Mouse (Mus musculus): ENCODE measurements around the gene Dnaja4. TPM values are rescaled to one million over a fixed set of nuclear protein-coding genes. Genes with fewer than 3 reads are reported as not detected.
A peak's percentile ranks its signal among the peaks of the same experiment; 100 is the strongest.

Gene Dnaja4
- polyA plus RNA-seq (2014; fragmentation: Nextera tagmentation; extraction: Ambion mirVana), result 4.7 and 6.2 TPM in 2 replicates

GRCm38 (mm10) chr9:54698318-54699086 is at the start of gene Dnaja4:
Gene Dnaja4 (plus strand): TSS chr9:54698873.
- no peaks in the 10 kb centered on the region for H3K9me3 ChIP-seq (ENCODE audit: control insufficient read depth, low read depth, low read length)
- WGBS, result 64% methylated on average over 17 of the region's 17 CpGs
- H3K4me3 ChIP-seq (ENCODE audit: low read depth, low read length), result peak within 1 kb of the TSS; percentile 72
- no peak within 1 kb of the TSS for H3K27ac ChIP-seq (ENCODE audit: low read length)
- H3K4me2 ChIP-seq (replicated peaks; ENCODE audit: low read depth, low read length), result peak within 1 kb of the TSS; percentile 91
- H3K27me3 ChIP-seq (ENCODE audit: control insufficient read depth, insufficient read depth, low read length), result no peaks in the 10 kb centered on the region; the same call in 1 of the 2 replicates
- no peaks in the 10 kb centered on the region for H3K36me3 ChIP-seq (ENCODE audit: control insufficient read depth, insufficient read depth, low read length)
- ATAC-seq (ENCODE audit: insufficient number of reproducible peaks, insufficient read depth, low FRiP score, low read depth), result peak; percentile 42; the same call in 1 of the 2 replicates
- H3K4me1 ChIP-seq (ENCODE audit: control insufficient read depth, insufficient read depth, low read length), result peaks cover 5% of the 10 kb centered on the region; the same call in 1 of the 2 replicates
- peak within 1 kb of the TSS; percentile 65 for H3K9ac ChIP-seq (replicated peaks; ENCODE audit: low read depth, low read length)

DNA sequence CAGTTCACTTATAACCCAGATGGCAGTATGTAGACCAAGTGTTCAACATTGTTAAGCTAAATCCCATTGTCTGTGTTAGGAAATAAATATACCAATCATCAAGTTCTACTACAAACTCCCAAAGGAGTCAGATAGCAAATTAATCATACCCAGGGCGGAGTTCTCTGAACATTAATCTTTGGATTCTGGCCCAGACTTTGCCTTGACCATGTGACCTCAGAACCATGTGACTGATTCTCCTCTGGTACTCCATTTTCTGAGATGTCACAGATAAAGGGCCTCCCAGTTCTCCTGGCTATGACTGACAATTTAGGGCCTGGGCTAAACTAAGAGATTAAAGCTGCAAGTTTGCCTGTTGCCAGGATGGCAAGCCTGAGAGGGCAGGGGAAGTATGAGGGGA is 49.3 kb upstream of the Dnaja4 start:
- no peak overlapping the region for H3K9ac ChIP-seq (replicated peaks; ENCODE audit: low read depth, low read length)
- no peak overlapping the region for H3K27ac ChIP-seq (ENCODE audit: low read length)
- H3K4me1 ChIP-seq (ENCODE audit: control insufficient read depth, insufficient read depth, low read length), result no peaks in the 10 kb centered on the region
- H3K9me3 ChIP-seq (ENCODE audit: control insufficient read depth, low read depth, low read length), result no peaks in the 10 kb centered on the region
- no peak overlapping the region for H3K4me3 ChIP-seq (ENCODE audit: low read depth, low read length)
- no peaks in the 10 kb centered on the region for H3K27me3 ChIP-seq (ENCODE audit: control insufficient read depth, insufficient read depth, low read length)
- H3K4me2 ChIP-seq (replicated peaks; ENCODE audit: low read depth, low read length), result no peak overlapping the region
- no peak for ATAC-seq (ENCODE audit: insufficient number of reproducible peaks, insufficient read depth, low FRiP score, low read depth)
- WGBS, result 76% methylated on average over 1 of the region's 1 CpGs
- no peaks in the 10 kb centered on the region for H3K36me3 ChIP-seq (ENCODE audit: control insufficient read depth, insufficient read depth, low read length)

- Histone ChIP-seq H3K27me3 (ENCODE audit: control insufficient read depth, insufficient read depth, low read length) (no peaks in the 10 kb centered on the region), H3K4me2 (replicated peaks; ENCODE audit: low read depth, low read length) (no peak overlapping the region), H3K4me3 (ENCODE audit: low read depth, low read length) (no peak overlapping the region), H3K36me3 (ENCODE audit: control insufficient read depth, insufficient read depth, low read length) (no peaks in the 10 kb centered on the region), H3K4me1 (ENCODE audit: control insufficient read depth, insufficient read depth, low read length) (no peaks in the 10 kb centered on the region), H3K27ac (ENCODE audit: low read length) (no peak overlapping the region), H3K9me3 (ENCODE audit: control insufficient read depth, low read depth, low read length) (no peaks in the 10 kb centered on the region), H3K9ac (replicated peaks; ENCODE audit: low read depth, low read length) (no peak overlapping the region)
- 70% methylated on average over 2 of the region's 2 CpGs for WGBS
- ATAC-seq (ENCODE audit: insufficient number of reproducible peaks, insufficient read depth, low FRiP score, low read depth), result no peak
Observed at GRCm38 (mm10) chr9:54652778-54653177, 45.9 kb upstream of the Dnaja4 start.

GRCm38 (mm10) chr9:54655846-54656245 is 42.8 kb upstream of the Dnaja4 start:
- ATAC-seq (ENCODE audit: insufficient number of reproducible peaks, insufficient read depth, low FRiP score, low read depth), result no peak
- Histone ChIP-seq H3K27me3 (ENCODE audit: control insufficient read depth, insufficient read depth, low read length) (no peaks in the 10 kb centered on the region), H3K9me3 (ENCODE audit: control insufficient read depth, low read depth, low read length) (no peaks in the 10 kb centered on the region), H3K4me3 (ENCODE audit: low read depth, low read length) (no peak overlapping the region), H3K4me2 (replicated peaks; ENCODE audit: low read depth, low read length) (no peak overlapping the region), H3K4me1 (ENCODE audit: control insufficient read depth, insufficient read depth, low read length) (no peaks in the 10 kb centered on the region), H3K27ac (ENCODE audit: low read length) (no peak overlapping the region), H3K9ac (replicated peaks; ENCODE audit: low read depth, low read length) (no peak overlapping the region), H3K36me3 (ENCODE audit: control insufficient read depth, insufficient read depth, low read length) (no peaks in the 10 kb centered on the region)
- 80% methylated on average over 2 of the region's 2 CpGs for WGBS

GRCm38 (mm10) chr9:54656402-54656801 is 42.3 kb upstream of the Dnaja4 start:
- H3K4me1 ChIP-seq (ENCODE audit: control insufficient read depth, insufficient read depth, low read length), result no peaks in the 10 kb centered on the region
- H3K4me3 ChIP-seq (ENCODE audit: low read depth, low read length), result no peak overlapping the region
- 89% methylated on average over 6 of the region's 6 CpGs for WGBS
- H3K27me3 ChIP-seq (ENCODE audit: control insufficient read depth, insufficient read depth, low read length), result no peaks in the 10 kb centered on the region
- no peaks in the 10 kb centered on the region for H3K9me3 ChIP-seq (ENCODE audit: control insufficient read depth, low read depth, low read length)
- no peak overlapping the region for H3K4me2 ChIP-seq (replicated peaks; ENCODE audit: low read depth, low read length)
- ATAC-seq (ENCODE audit: insufficient number of reproducible peaks, insufficient read depth, low FRiP score, low read depth), result no peak
- no peaks in the 10 kb centered on the region for H3K36me3 ChIP-seq (ENCODE audit: control insufficient read depth, insufficient read depth, low read length)
- H3K9ac ChIP-seq (replicated peaks; ENCODE audit: low read depth, low read length), result no peak overlapping the region
- no peak overlapping the region for H3K27ac ChIP-seq (ENCODE audit: low read length)

DNA sequence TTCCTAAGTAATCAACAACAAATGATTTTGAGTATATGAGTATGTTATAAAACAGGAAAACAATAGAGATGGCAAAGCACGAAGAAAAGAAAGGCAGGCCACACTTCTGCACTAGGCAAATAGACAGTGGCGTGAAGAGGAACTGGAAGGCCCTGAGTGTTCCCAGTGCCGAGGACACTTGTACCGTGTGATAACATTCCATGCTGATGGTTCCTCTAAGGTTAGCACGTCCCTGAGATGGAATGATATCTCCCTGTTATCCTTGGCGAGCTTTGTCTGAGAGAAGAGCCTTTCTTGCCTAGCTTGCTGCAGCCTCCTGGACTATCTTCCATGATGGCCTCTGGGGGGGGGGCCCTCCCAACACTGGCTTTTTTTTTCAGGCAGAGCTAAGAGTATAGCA is 39.9 kb upstream of the Dnaja4 start:
- no peak overlapping the region for H3K9ac ChIP-seq (replicated peaks; ENCODE audit: low read depth, low read length)
- H3K27ac ChIP-seq (ENCODE audit: low read length), result no peak overlapping the region
- 87% methylated on average over 6 of the region's 6 CpGs for WGBS
- H3K36me3 ChIP-seq (ENCODE audit: control insufficient read depth, insufficient read depth, low read length), result no peaks in the 10 kb centered on the region
- H3K9me3 ChIP-seq (ENCODE audit: control insufficient read depth, low read depth, low read length), result no peaks in the 10 kb centered on the region
- H3K27me3 ChIP-seq (ENCODE audit: control insufficient read depth, insufficient read depth, low read length), result no peaks in the 10 kb centered on the region
- H3K4me3 ChIP-seq (ENCODE audit: low read depth, low read length), result no peak overlapping the region
- no peak overlapping the region for H3K4me2 ChIP-seq (replicated peaks; ENCODE audit: low read depth, low read length)
- ATAC-seq (ENCODE audit: insufficient number of reproducible peaks, insufficient read depth, low FRiP score, low read depth), result no peak
- H3K4me1 ChIP-seq (ENCODE audit: control insufficient read depth, insufficient read depth, low read length), result peaks cover 6% of the 10 kb centered on the region

GRCm38 (mm10) chr9:54661605-54662377 is 36.9 kb upstream of the Dnaja4 start, which contains the start of gene Acsbg1:
Gene Acsbg1 (minus strand): TSS chr9:54661870.
- no peaks in the 10 kb centered on the region for H3K27me3 ChIP-seq (ENCODE audit: control insufficient read depth, insufficient read depth, low read length)
- H3K9ac ChIP-seq (replicated peaks; ENCODE audit: low read depth, low read length), result no peak within 1 kb of the TSS
- 28% methylated on average over 10 of the region's 10 CpGs for WGBS
- H3K4me3 ChIP-seq (ENCODE audit: low read depth, low read length), result no peak within 1 kb of the TSS
- H3K27ac ChIP-seq (ENCODE audit: low read length), result no peak within 1 kb of the TSS
- ATAC-seq (ENCODE audit: insufficient number of reproducible peaks, insufficient read depth, low FRiP score, low read depth), result no peak
- H3K9me3 ChIP-seq (ENCODE audit: control insufficient read depth, low read depth, low read length), result no peaks in the 10 kb centered on the region
- peaks cover 6% of the 10 kb centered on the region for H3K4me1 ChIP-seq (ENCODE audit: control insufficient read depth, insufficient read depth, low read length)
- no peak within 1 kb of the TSS for H3K4me2 ChIP-seq (replicated peaks; ENCODE audit: low read depth, low read length)
- H3K36me3 ChIP-seq (ENCODE audit: control insufficient read depth, insufficient read depth, low read length), result no peaks in the 10 kb centered on the region

DNA sequence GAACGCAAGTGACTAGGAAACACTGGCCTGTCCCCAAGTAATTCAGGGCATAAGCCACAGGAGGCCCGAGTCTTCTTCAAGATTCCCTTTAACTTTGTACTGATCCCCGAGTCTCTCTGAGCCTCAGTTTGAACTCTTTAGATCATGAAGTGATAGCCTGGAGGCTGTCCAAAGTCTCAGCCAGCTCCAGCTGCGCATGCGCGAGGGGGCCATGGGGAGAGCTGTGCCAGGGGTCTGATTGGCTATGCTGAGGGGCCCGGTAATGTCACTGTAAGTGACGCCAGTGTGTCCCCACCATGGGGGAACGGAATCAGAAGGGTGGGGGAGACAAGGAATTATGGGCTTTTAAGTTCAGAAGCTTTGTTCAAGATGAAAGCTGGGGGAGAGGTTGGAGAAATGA is 34.3 kb upstream of the Dnaja4 start:
- no peak overlapping the region for H3K4me3 ChIP-seq (ENCODE audit: low read depth, low read length)
- no peak overlapping the region for H3K4me2 ChIP-seq (replicated peaks; ENCODE audit: low read depth, low read length)
- H3K4me1 ChIP-seq (ENCODE audit: control insufficient read depth, insufficient read depth, low read length), result peaks cover 6% of the 10 kb centered on the region
- 81% methylated on average over 9 of the region's 9 CpGs for WGBS
- H3K9me3 ChIP-seq (ENCODE audit: control insufficient read depth, low read depth, low read length), result no peaks in the 10 kb centered on the region
- ATAC-seq (ENCODE audit: insufficient number of reproducible peaks, insufficient read depth, low FRiP score, low read depth), result no peak
- no peak overlapping the region for H3K27ac ChIP-seq (ENCODE audit: low read length)
- no peaks in the 10 kb centered on the region for H3K36me3 ChIP-seq (ENCODE audit: control insufficient read depth, insufficient read depth, low read length)
- no peak overlapping the region for H3K9ac ChIP-seq (replicated peaks; ENCODE audit: low read depth, low read length)
- no peaks in the 10 kb centered on the region for H3K27me3 ChIP-seq (ENCODE audit: control insufficient read depth, insufficient read depth, low read length)
